Mouse (Mus musculus): Measurements from ENCODE around the gene Hcfc1. TPM values are rescaled to one million over a fixed set of nuclear protein-coding genes. Genes with fewer than 3 reads are reported as not detected.

The Hcfc1 gene
- polyA plus RNA-seq, 2 experiments = 28.9 to 35.1 TPM

DNA sequence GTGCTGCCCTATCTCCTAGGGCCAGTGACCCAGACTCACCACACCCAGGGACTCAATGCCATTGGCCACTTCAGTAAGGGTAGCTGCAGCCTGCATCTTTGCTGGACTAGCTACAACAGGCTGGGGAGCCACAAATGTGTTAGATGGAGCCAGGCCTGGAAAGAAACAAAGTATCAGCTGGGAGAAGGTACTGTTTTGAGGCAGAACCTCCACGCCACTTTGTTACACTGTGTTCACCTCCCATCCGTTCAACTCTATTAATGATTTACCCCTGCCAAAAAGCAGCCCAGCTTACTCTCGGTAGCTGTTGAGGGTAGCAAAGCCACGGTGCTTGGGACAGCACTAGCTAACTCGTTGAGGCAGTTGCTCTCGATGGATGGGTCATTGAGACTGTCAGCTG is 19.3 kb downstream of the Hcfc1 start:
- no peak for TF ChIP-seq CTCF (IDR thresholded peaks at IDR 0.05; ENCODE audit: low read depth)
- no peak for TF ChIP-seq EP300 (IDR thresholded peaks at IDR 0.05; ENCODE audit: low read depth)
- ATAC-seq (ENCODE audit: insufficient read depth) (no peak), DNase-seq (ENCODE audit: low read depth in 3 of 3, low spot score in 3 of 3) (no peak)
- Histone ChIP-seq H3K4me1 (replicated peaks; ENCODE audit: control insufficient read depth in 2 of 2, insufficient read depth in 2 of 2, low read length in 1 of 2) (no peaks in the 10 kb centered on the region), H3K36me3 (replicated peaks; ENCODE audit: control insufficient read depth, insufficient read depth, low read depth) (peaks cover 93% of the 10 kb centered on the region), H3K4me2 (ENCODE audit: low read depth) (no peak overlapping the region), H3K4me3 (ENCODE audit: insufficient read depth in 1 of 2, low read depth in 2 of 2, low read length in 2 of 2) (no peak overlapping the region), H3K9me3 (ENCODE audit: control insufficient read depth, low read length) (no peaks in the 10 kb centered on the region), H3K27ac (no peak overlapping the region), H3K27me3 (ENCODE audit: control insufficient read depth, insufficient read depth, low read length) (no peaks in the 10 kb centered on the region), H3K9ac (replicated peaks) (no peak overlapping the region)
- 81% methylated on average over 6 of the region's 6 CpGs for WGBS (ENCODE audit: insufficient replicate concordance)

DNA sequence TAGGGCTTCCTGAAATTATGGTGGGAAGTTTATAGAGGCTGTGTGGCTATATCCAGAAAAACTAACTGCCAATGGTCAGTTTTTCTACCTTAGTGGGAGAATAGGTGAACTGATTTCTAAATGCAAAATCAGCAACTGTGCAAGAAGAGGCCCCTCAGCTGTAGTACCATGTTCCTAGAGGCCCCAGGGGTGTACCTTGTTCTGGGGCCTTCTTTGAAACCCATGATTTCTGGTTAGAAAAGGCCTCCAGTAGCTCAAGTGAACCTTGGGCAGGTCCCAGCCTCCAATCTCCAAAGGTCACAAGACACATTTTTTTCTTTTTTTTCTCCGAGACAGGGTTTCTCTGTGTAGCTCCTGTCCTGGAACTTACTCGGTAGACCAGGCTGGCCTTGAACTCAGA is 23.9 kb downstream of the Hcfc1 start:
- no peak for ATAC-seq (ENCODE audit: insufficient read depth)

GRCm38 (mm10) chrX:73941860-73942259 is 24.3 kb downstream of the Hcfc1 start:
- ATAC-seq (ENCODE audit: insufficient read depth) (no peak), DNase-seq (ENCODE audit: low read depth in 3 of 3, low spot score in 3 of 3) (no peak)
- Histone ChIP-seq H3K4me2 (ENCODE audit: low read depth) (no peak overlapping the region), H3K27ac (no peak overlapping the region), H3K4me1 (replicated peaks; ENCODE audit: control insufficient read depth in 2 of 2, insufficient read depth in 2 of 2, low read length in 1 of 2) (no peaks in the 10 kb centered on the region), H3K27me3 (ENCODE audit: control insufficient read depth, insufficient read depth, low read length) (no peaks in the 10 kb centered on the region), H3K4me3 (ENCODE audit: insufficient read depth in 1 of 2, low read depth in 2 of 2, low read length in 2 of 2) (no peak overlapping the region), H3K9ac (replicated peaks) (no peak overlapping the region), H3K36me3 (replicated peaks; ENCODE audit: control insufficient read depth, insufficient read depth, low read depth) (peaks cover 48% of the 10 kb centered on the region), H3K9me3 (ENCODE audit: control insufficient read depth, low read length) (no peaks in the 10 kb centered on the region)
- TF ChIP-seq EP300 (IDR thresholded peaks at IDR 0.05; ENCODE audit: low read depth) (no peak), CTCF (IDR thresholded peaks at IDR 0.05; ENCODE audit: low read depth) (no peak)
- WGBS (ENCODE audit: insufficient replicate concordance) = 36% methylated on average over 2 of the region's 2 CpGs

More for the DNA sequence above, 23.9 kb downstream of the Hcfc1 start:
- no peaks in the 10 kb centered on the region for H3K27me3 ChIP-seq (ENCODE audit: control insufficient read depth, insufficient read depth, low read length)
- no peak for TF ChIP-seq CTCF (IDR thresholded peaks at IDR 0.05; ENCODE audit: low read depth)
- no peak for TF ChIP-seq EP300 (IDR thresholded peaks at IDR 0.05; ENCODE audit: low read depth)
- no peaks in the 10 kb centered on the region for H3K9me3 ChIP-seq (ENCODE audit: control insufficient read depth, low read length)
- DNase-seq (ENCODE audit: low read depth in 3 of 3, low spot score in 3 of 3) = no peak
- no peak overlapping the region for H3K9ac ChIP-seq (replicated peaks)
- 73% methylated on average over 2 of the region's 2 CpGs for WGBS (ENCODE audit: insufficient replicate concordance)
- H3K27ac ChIP-seq = no peak overlapping the region
- no peak overlapping the region for H3K4me3 ChIP-seq (ENCODE audit: insufficient read depth in 1 of 2, low read depth in 2 of 2, low read length in 2 of 2)
- peaks cover 52% of the 10 kb centered on the region for H3K36me3 ChIP-seq (replicated peaks; ENCODE audit: control insufficient read depth, insufficient read depth, low read depth)
- no peaks in the 10 kb centered on the region for H3K4me1 ChIP-seq (replicated peaks; ENCODE audit: control insufficient read depth in 2 of 2, insufficient read depth in 2 of 2, low read length in 1 of 2)
- H3K4me2 ChIP-seq (ENCODE audit: low read depth) = no peak overlapping the region

DNA sequence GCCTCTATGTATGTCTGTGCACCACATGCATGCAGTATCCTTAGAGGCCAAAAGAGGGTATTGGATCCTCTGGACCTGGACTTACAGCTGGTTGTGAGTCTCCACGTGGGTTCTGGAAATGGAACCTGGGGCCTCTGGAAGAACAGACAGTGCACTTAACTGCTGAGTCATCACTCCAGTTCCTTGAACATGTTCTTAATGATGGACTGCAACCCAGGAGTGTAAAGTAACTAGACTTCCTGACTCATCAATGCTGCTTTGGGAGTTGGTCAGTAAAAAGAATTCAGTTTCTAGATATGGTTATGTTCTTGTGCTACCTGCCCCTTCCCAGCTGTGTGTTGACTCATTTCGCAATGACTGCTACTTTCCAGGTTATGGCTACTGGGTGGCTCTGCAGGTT is 34.3 kb downstream of the Hcfc1 start:
- Histone ChIP-seq H3K4me2 (ENCODE audit: low read depth) (no peak overlapping the region), H3K4me1 (replicated peaks; ENCODE audit: control insufficient read depth in 2 of 2, insufficient read depth in 2 of 2, low read length in 1 of 2) (peaks cover 4 to 19% of the 10 kb centered on the region in 2 experiments), H3K4me3 (ENCODE audit: insufficient read depth in 1 of 2, low read depth in 2 of 2, low read length in 2 of 2) (no peak overlapping the region), H3K27me3 (ENCODE audit: control insufficient read depth, insufficient read depth, low read length) (no peaks in the 10 kb centered on the region), H3K36me3 (replicated peaks; ENCODE audit: control insufficient read depth, insufficient read depth, low read depth) (no peaks in the 10 kb centered on the region), H3K9ac (replicated peaks) (no peak overlapping the region), H3K27ac (no peak overlapping the region), H3K9me3 (ENCODE audit: control insufficient read depth, low read length) (no peaks in the 10 kb centered on the region)
- no peak for TF ChIP-seq CTCF (IDR thresholded peaks at IDR 0.05; ENCODE audit: low read depth)
- TF ChIP-seq EP300 (IDR thresholded peaks at IDR 0.05; ENCODE audit: low read depth) = no peak
- WGBS (ENCODE audit: insufficient replicate concordance) = 44% methylated on average over 2 of the region's 2 CpGs
- DNase-seq (ENCODE audit: low read depth in 3 of 3, low spot score in 3 of 3) (no peak), ATAC-seq (ENCODE audit: insufficient read depth) (no peak)

- Histone ChIP-seq H3K27me3 (ENCODE audit: control insufficient read depth, insufficient read depth, low read length) (no peaks in the 10 kb centered on the region), H3K9ac (replicated peaks) (no peak within 1 kb of the TSS), H3K36me3 (replicated peaks; ENCODE audit: control insufficient read depth, insufficient read depth, low read depth) (no peaks in the 10 kb centered on the region), H3K27ac (no peak within 1 kb of the TSS), H3K4me3 (ENCODE audit: insufficient read depth in 1 of 2, low read depth in 2 of 2, low read length in 2 of 2) (peak within 1 kb of the TSS; percentile 31 to 41; a peak in 3 of 4 replicates), H3K9me3 (ENCODE audit: control insufficient read depth, low read length) (no peaks in the 10 kb centered on the region), H3K4me2 (ENCODE audit: low read depth) (peak within 1 kb of the TSS; percentile 41), H3K4me1 (replicated peaks; ENCODE audit: control insufficient read depth in 2 of 2, insufficient read depth in 2 of 2, low read length in 1 of 2) (peaks cover 4 to 19% of the 10 kb centered on the region in 2 experiments)
- peak; percentile 92 for ATAC-seq (ENCODE audit: insufficient read depth)
- TF ChIP-seq CTCF (IDR thresholded peaks at IDR 0.05; ENCODE audit: low read depth) = no peak; the same call in 1 of the 2 replicates
- TF ChIP-seq EP300 (IDR thresholded peaks at IDR 0.05; ENCODE audit: low read depth) = no peak
- WGBS (ENCODE audit: insufficient replicate concordance) = 29% methylated on average over 17 of the region's 17 CpGs
- DNase-seq (ENCODE audit: low read depth in 3 of 3, low spot score in 3 of 3) = peak; percentile 53 to 62 (median 56)
Measured at GRCm38 (mm10) chrX:73930402-73931062, 35.6 kb downstream of the Hcfc1 start, which contains the start of gene Renbp. TSS of gene Renbp (minus strand) at chrX:73930850.

Measured in liver, embryonic 14.5 days (tissue).